Mouse (Mus musculus) ovary, postnatal 36 days (tissue): ENCODE results near the gene Cnih1.
"Not testable (repeated sequence)": the region's sequence is repeated elsewhere in the genome, so short reads cannot be mapped to it uniquely, and the experiment has no call there.

Experiments used
- DNase-seq: peaks from one replicate; pipeline ENCODE4 v3.0.0; 2022; ENCODE audit warnings: low spot score, mixed read lengths

The Cnih1 gene

DNA sequence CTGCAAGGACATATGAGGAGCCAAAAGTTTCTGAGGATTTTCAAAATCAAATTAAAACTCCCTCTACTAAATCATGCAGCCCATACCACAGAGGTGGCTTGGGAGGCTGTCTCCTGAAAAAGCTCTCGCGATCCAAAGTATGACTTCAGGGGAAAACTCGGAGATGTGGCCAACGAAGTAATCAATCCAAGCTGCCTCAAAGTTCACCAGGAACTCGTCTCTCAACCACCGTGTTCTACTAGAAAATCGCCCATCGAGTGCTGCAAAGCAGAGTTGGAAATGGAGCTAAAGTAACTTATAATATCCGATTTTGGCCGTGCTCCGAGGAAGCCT, 791 bp downstream of the Cnih1 start:
- no peak for DNase-seq

DNA sequence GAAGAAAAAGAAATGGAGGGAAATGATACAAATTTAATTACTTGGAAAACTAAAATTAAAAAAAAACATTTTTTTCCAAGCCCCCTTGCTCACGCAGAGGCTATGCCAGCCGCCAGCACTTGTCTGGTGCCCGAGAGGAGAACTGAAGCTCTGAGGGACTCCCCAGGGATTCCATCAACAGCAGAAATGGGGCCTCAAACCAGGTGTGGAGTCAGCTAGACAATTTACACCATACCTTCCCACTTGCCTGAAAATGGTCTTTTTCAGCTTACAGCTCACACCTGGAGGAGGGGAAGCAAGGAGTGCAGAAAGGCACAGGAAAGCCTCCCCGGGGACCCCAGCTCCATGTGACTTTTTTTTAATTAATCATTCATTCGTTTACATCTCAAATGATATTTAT, 3.0 kb downstream of the Cnih1 start:
- DNase-seq = no peak

GRCm38 (mm10) chr14:46783327-46783926, 4.8 kb downstream of the Cnih1 start:
- no peak for DNase-seq

GRCm38 (mm10) chr14:46782187-46782828, 5.9 kb downstream of the Cnih1 start:
- DNase-seq = no peak

GRCm38 (mm10) chr14:46781086-46781485, 7.1 kb downstream of the Cnih1 start:
- no peak for DNase-seq

DNA sequence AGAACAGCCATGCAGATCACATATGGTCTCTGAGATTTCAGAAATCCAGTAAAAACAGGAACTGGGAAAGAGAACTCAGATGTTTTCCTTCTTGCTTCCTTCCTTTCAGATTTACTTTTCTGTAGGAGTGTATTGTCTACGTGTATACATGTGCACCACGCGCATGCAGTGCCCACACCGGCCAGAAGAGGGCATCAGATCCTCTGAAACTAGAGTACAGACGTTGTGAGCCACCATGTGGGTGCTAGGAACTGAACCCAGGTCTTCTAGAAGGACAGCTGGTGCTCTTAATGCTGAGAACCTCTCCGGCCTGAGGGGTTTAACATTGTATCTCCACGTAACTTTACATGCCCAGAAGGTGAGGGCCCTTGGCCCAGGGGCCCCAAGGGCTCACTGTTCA, 9.0 kb downstream of the Cnih1 start:
- DNase-seq = no peak

DNA sequence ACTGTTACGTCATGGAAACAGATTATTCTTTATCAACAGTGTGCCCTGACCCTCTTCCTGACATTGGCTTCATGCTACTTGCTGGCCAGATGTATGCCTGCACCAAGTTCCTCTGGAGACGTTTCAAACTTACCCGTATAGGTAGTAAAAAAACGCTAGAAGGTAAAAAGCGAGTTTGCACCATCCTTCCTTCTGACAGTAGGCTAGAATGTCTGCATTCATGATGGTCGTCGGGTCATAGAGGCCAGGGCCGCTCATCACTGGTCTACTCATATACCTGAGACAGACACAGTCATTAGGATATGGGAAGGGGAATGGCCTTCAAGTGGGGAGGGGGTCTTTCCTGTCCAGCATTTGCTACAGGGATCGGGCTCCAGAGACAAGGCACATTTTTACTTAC, 9.5 kb downstream of the Cnih1 start:
- no peak for DNase-seq

GRCm38 (mm10) chr14:46770036-46770435, 18.2 kb downstream of the Cnih1 start:
- no peak for DNase-seq

DNA sequence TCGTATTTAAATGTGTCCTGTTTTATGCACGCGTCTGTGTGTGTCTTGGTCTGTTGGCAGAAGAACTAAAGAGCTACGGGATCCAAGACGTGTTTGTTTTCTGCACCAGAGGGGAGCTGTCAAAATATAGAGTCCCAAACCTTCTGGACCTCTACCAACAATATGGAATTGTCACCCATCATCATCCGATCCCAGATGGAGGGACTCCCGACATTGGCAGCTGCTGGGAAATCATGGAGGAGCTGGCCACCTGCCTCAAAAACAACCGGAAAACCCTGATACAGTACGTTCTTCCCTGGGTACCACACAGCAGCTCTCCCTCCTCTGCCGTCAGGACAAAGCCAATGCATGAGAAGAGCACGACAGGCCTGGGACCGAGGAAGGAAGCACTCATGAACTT, 21.1 kb downstream of the Cnih1 start:
- DNase-seq = no peak

- no peak for DNase-seq
These were observed 27.0 kb downstream of the Cnih1 start for GRCm38 (mm10) chr14:46761186-46761585.

DNA sequence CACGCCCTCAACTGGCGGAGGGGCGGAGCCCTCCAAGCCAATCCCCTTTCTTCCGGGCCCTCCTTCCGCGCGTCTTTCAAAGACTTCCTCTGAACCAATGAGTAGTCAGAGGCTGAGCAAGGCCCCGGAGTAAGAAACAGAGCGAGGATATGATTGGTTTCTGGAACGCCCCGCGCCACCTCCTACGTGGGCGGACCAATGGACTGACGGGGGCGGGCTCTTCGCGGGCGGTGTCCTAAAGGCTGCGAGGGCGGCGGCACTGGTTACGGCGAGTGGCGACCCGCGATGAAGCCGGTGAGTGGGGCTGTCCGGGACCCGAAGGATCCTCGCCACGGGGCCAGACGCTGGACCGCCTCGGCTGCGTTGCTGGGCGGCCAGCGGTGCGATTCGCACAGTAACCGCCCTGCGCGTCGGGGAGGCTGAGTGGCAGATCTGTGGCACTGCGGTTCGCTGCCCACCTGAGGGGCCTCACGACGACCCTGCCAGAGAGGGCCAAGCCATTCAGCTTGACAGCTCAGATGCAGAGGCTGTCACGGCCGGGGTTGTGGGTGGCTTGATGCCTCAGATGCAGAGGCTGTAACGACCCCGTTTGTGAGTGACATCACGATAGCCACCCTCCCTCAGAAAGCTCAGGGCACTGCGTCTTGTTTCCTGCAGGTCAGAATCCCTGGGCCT, 27.7 kb downstream of the Cnih1 start, which contains the start of gene Cdkn3:
Gene Cdkn3, plus strand, starts transcription at position 187 of the 675 bp plus-strand sequence.
- peak; percentile 88 for DNase-seq

GRCm38 (mm10) chr14:46759970-46760354, 28.2 kb downstream of the Cnih1 start:
- DNase-seq = no peak

GRCm38 (mm10) chr14:46757736-46758135, 30.5 kb downstream of the Cnih1 start:
- DNase-seq = no peak

GRCm38 (mm10) chr14:46755851-46756250, 32.4 kb downstream of the Cnih1 start:
- no peak for DNase-seq

GRCm38 (mm10) chr14:46754371-46754770, 33.8 kb downstream of the Cnih1 start:
- not testable (repeated sequence) for DNase-seq

- DNase-seq = no peak
These were observed 42.8 kb downstream of the Cnih1 start for GRCm38 (mm10) chr14:46745413-46745812.

DNA sequence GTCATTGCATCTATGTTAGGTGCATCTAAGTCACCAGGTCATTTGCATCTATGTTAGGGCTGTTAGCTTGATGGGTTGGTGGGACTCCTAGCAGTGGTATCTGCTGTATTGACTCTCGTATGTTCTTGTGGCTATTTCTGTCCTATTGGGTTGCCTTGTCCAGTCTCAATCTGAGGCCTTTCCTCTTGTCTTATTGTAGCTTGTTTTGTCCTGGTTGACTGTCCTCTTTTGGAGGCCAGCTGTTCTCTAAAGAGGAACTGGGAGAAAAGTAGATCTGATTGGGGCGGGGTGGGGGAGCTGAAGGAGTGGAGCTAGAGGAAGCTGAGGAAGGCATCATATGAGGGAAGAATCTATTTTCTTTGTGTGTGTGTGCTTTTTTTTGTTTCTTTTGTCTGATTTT, 45.5 kb downstream of the Cnih1 start:
- DNase-seq = no peak

GRCm38 (mm10) chr14:46737346-46737745, 50.9 kb downstream of the Cnih1 start:
- DNase-seq = not testable (repeated sequence)

DNA sequence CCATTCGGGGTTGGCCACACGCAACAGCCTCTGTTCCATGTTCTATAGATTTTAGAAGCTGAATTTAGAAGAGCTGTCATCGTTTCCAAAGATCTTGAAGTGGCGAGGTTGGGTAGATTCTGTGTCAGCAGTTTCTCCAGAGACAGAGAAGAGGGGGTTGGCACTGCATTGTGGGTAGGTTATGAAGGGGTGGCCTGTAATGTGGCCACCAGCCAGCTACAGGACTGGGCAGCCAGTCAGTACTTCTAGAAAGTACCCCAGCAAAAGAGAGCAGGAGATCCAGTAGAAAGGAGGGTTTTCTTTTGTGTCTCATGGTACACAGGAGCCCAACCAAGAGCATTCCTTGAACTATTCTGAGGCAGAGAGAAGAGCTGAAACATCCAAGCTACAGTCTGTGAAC, 51.8 kb downstream of the Cnih1 start:
- no peak for DNase-seq

DNA sequence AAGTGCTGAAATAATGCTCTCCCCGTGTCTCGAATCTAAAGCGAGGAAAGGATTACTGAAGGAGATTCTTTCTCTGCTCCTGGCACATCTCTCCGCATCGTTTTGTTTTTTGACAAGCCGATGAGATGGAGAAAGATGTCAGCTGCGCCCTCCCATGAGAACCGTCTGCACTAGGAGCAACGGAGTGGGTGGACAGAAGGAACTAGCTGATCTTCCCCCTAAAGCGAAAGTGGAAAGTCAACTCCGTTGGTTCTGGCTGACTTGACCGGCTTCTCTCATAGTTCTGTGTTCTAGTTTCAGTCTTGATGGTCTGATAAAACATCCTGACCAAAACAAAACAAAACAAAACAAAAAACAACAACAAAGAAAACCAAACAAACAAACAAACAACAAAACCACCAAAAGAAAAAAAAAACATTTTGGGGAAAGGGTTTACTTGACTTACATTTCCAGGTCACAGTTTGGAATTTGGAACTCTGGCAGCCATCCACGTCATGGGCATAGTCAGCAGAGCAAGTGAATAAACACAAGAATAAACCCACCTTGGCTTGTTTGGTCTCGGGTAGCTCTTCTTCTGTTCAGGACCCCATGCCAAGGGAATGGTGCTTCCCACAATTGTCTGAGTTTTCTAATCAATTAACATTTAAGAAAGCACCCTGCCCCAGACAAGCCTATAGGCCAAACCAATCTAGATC, 53.3 kb downstream of the Cnih1 start:
- DNase-seq = no peak

- no peak for DNase-seq
These were observed 53.9 kb downstream of the Cnih1 start for GRCm38 (mm10) chr14:46734262-46734661.

GRCm38 (mm10) chr14:46725743-46726142, 62.5 kb downstream of the Cnih1 start:
- DNase-seq = no peak
